Mouse (Mus musculus): ENCODE data around the gene Crnkl1.

The Crnkl1 gene

GRCm38 (mm10) chr2:145934339-145935231, at the start of gene Crnkl1, which contains the start of gene Cfap61:
Gene Crnkl1, minus strand, starts transcription at chr2:145935014.
Gene Cfap61, plus strand, starts transcription at chr2:145934784.
- DNase-seq (ENCODE audit: low read depth in 1 of 2, low spot score in 2 of 2) = peak; percentile 83 to 90

- DNase-seq (ENCODE audit: low read depth in 1 of 2, low spot score in 2 of 2) = no peak
Observed at GRCm38 (mm10) chr2:145982317-145983045, 47.7 kb upstream of the Crnkl1 start.

- DNase-seq (ENCODE audit: low read depth in 1 of 2, low spot score in 2 of 2) = no peak
Observed at GRCm38 (mm10) chr2:145981699-145982112, 46.9 kb upstream of the Crnkl1 start.

GRCm38 (mm10) chr2:145980881-145981280, 46.1 kb upstream of the Crnkl1 start:
- DNase-seq (ENCODE audit: low read depth in 1 of 2, low spot score in 2 of 2) = no peak

- DNase-seq (ENCODE audit: low read depth in 1 of 2, low spot score in 2 of 2) = no peak
Observed at GRCm38 (mm10) chr2:145979616-145980015, 44.8 kb upstream of the Crnkl1 start.

GRCm38 (mm10) chr2:145972571-145972970, 37.8 kb upstream of the Crnkl1 start:
- DNase-seq (ENCODE audit: low read depth in 1 of 2, low spot score in 2 of 2) = no peak

- no peak for DNase-seq (ENCODE audit: low read depth in 1 of 2, low spot score in 2 of 2)
Observed at GRCm38 (mm10) chr2:145971237-145972010, 36.6 kb upstream of the Crnkl1 start.

GRCm38 (mm10) chr2:145970751-145971150, 35.9 kb upstream of the Crnkl1 start:
- no peak for DNase-seq (ENCODE audit: low read depth in 1 of 2, low spot score in 2 of 2)

- DNase-seq (ENCODE audit: low read depth in 1 of 2, low spot score in 2 of 2) = no peak
Observed at GRCm38 (mm10) chr2:145961861-145962260, 27.0 kb upstream of the Crnkl1 start.

GRCm38 (mm10) chr2:145958551-145958950, 23.7 kb upstream of the Crnkl1 start:
- no peak for DNase-seq (ENCODE audit: low read depth in 1 of 2, low spot score in 2 of 2)

GRCm38 (mm10) chr2:145958097-145958496, 23.3 kb upstream of the Crnkl1 start:
- no peak for DNase-seq (ENCODE audit: low read depth in 1 of 2, low spot score in 2 of 2)

- DNase-seq (ENCODE audit: low read depth in 1 of 2, low spot score in 2 of 2) = no peak
Observed at GRCm38 (mm10) chr2:145957450-145957849, 22.6 kb upstream of the Crnkl1 start.

- no peak for DNase-seq (ENCODE audit: low read depth in 1 of 2, low spot score in 2 of 2)
Observed at GRCm38 (mm10) chr2:145956318-145956717, 21.5 kb upstream of the Crnkl1 start.

GRCm38 (mm10) chr2:145955844-145956243, 21.0 kb upstream of the Crnkl1 start:
- no peak for DNase-seq (ENCODE audit: low read depth in 1 of 2, low spot score in 2 of 2)

GRCm38 (mm10) chr2:145952726-145953125, 17.9 kb upstream of the Crnkl1 start:
- DNase-seq (ENCODE audit: low read depth in 1 of 2, low spot score in 2 of 2) = no peak

- no peak for DNase-seq (ENCODE audit: low read depth in 1 of 2, low spot score in 2 of 2)
Observed at GRCm38 (mm10) chr2:145950239-145950638, 15.4 kb upstream of the Crnkl1 start.

GRCm38 (mm10) chr2:145949475-145950068, 14.8 kb upstream of the Crnkl1 start:
- no peak for DNase-seq (ENCODE audit: low read depth in 1 of 2, low spot score in 2 of 2)

- DNase-seq (ENCODE audit: low read depth in 1 of 2, low spot score in 2 of 2) = no peak
Observed at GRCm38 (mm10) chr2:145948402-145948954, 13.7 kb upstream of the Crnkl1 start.

GRCm38 (mm10) chr2:145944286-145944685, 9.5 kb upstream of the Crnkl1 start:
- DNase-seq (ENCODE audit: low read depth in 1 of 2, low spot score in 2 of 2) = no peak

- no peak for DNase-seq (ENCODE audit: low read depth in 1 of 2, low spot score in 2 of 2)
Observed at GRCm38 (mm10) chr2:145941403-145941802, 6.6 kb upstream of the Crnkl1 start.

- DNase-seq (ENCODE audit: low read depth in 1 of 2, low spot score in 2 of 2) = no peak
Observed at GRCm38 (mm10) chr2:145936975-145937374, 2.2 kb upstream of the Crnkl1 start.

All from monocyte, adult 2 months (primary cell).